Mouse (Mus musculus) kidney, postnatal 10 days (tissue): ENCODE data around the gene Ctnnbl1.

ENCODE experiments used
- DNase-seq: peaks from one replicate; pipeline ENCODE4 v3.0.0; 2021; ENCODE audit warnings: mixed read lengths

The Ctnnbl1 gene

GRCm38 (mm10) chr2:157823456-157823855, 86.3 kb downstream of the Ctnnbl1 start:
- DNase-seq = no peak

- no peak for DNase-seq
These were observed 87.0 kb downstream of the Ctnnbl1 start for GRCm38 (mm10) chr2:157824249-157824648.

DNA sequence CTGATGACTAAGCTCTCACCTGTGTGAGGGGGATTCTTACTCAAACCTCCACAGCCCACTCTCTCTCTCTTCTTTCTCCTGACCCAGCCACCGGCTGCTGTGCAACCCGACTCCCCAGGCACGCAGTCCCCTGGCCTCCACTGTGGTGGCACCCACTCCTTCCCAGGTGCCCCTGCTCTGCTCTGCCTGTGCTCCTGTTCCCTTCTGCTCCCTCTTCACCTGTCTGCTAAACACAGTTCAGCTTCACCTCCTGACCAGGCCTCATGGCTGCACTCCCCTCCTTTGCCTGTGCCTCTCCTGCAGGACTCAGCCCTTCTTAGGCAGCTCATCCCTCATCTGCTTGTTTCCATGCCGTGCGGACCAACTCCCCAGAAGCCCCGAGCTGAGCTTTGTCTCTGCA, 92.9 kb downstream of the Ctnnbl1 start:
- DNase-seq = no peak

GRCm38 (mm10) chr2:157830620-157831354, 93.6 kb downstream of the Ctnnbl1 start:
- no peak for DNase-seq

DNA sequence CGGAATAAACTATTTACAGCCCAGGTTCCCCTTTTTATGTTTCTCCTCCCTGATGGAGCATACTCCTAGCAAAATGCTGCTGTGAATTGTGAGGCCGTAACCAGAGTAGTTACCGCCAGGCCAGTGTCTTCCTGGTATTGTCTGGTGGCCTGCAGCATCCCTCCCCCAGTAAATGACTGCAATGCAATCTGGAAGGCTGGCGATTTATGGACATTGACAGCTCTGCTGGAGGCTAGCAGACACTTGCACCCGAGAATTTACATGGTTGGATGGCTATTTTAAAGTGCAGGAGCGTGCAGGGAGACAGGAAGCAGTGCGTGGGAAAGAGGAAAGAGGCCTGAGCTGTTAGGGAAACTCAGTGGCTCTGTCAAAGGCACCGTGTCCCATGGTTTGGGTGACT, 99.8 kb downstream of the Ctnnbl1 start:
- no peak for DNase-seq

GRCm38 (mm10) chr2:157838206-157838923, 101.2 kb downstream of the Ctnnbl1 start:
- DNase-seq = no peak

DNA sequence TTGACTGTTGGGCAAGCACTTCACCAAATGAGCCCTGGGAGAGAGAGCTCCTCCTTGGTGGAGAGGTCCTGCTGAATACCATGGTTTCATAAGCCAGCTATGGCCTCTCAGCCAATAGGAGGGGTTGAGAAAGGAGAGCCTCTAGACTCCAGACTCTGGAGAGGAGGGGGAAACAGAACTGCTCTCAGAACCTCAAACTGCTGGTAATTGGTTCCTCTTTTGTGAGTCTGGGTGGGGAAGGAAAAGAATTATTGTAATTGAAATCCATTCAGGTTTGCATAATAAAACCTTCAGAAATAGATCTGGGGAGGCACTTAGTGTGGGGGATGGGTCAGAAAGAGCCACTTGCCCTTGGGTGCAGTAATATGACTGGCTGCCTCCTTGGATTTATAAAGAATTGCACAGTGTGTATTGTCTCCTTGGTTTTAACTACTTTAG, 103.5 kb downstream of the Ctnnbl1 start:
- no peak for DNase-seq

DNA sequence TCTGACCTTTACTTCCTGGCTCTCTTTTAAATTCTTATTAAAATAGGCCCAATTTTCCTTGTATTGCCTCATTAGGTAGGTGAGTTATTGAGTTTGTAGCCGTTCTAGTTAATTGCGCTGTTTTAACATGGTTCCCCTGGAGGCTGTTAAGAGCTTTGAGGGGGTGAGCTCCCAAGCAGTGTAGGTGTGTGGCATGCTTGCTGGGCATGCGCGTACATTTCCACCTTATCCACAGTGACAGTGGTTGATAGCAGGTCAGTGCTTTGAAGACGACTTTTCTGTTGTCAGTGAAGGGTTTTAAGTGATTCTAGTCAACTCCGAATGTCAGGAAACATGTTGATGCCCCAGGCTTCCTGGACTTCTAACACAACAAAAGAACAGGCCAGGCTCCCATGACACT, 103.9 kb downstream of the Ctnnbl1 start:
- DNase-seq = no peak

GRCm38 (mm10) chr2:157844746-157845145, 107.5 kb downstream of the Ctnnbl1 start:
- no peak for DNase-seq

DNA sequence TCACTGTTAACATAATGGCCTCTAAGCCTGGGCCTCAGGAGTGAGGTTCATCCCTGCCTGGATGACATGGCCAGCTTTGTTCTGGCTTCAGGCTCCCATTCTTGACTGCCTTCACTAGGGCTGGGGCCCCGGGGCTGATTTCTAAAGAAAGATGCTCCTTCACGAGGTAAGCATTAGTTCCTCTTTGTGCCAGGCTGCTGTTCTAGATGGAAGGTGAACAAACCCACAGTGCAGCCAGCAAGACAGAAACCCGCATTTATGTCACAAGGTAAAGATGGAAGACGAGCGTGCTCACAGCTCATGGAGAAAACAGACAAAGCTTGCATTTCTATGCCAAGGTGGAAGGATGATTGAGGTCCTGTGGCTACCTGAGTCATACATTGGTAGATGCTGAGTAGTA, 108.6 kb downstream of the Ctnnbl1 start:
- no peak for DNase-seq

GRCm38 (mm10) chr2:157853135-157853534, 115.9 kb downstream of the Ctnnbl1 start:
- DNase-seq = no peak

- DNase-seq = no peak
These were observed 118.6 kb downstream of the Ctnnbl1 start for GRCm38 (mm10) chr2:157855814-157856213.

DNA sequence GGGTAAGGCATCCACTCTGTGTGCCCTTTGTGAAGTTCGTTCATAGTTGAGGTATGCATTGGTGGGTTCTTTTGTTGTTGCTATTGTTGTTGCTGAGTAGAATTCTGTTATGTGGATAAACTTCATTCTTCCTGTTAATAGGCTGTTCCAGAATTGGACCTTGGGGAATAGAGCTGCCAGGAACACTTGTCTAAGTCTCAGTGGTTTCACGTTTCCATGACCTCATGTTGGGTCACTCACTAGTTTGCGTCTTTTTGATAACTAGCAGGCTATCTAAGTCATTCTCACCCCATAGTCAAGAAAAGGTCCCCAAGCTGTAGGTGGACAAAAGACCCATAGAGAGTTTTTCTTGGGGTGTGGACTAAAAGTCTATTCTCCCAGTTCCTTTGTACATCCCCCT, 120.3 kb downstream of the Ctnnbl1 start:
- DNase-seq = no peak

DNA sequence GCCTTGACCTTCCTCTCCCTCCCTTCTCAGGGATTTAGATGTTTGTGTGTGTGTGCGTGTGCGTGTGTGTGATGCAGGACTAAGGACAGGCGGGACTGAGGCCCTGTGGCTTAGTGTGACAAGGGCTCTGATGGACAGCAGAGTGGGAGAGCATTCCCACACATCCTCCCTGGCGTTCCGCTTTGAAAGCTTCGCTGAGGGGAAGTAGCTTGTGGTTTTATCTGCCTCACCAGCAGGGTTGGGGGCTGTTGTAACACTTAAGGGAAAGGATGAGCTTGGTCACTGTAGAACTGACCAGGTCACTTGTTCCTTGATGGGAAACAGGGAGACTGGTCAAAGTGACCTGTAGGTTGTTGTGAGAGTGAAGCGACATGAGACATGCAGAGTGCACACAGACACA, 121.1 kb downstream of the Ctnnbl1 start:
- no peak for DNase-seq

- DNase-seq = no peak
These were observed 122.0 kb downstream of the Ctnnbl1 start for GRCm38 (mm10) chr2:157859046-157859701.

- no peak for DNase-seq
These were observed 124.2 kb downstream of the Ctnnbl1 start for GRCm38 (mm10) chr2:157861273-157861944.

- no peak for DNase-seq
These were observed 125.1 kb downstream of the Ctnnbl1 start for GRCm38 (mm10) chr2:157862306-157862705.

DNA sequence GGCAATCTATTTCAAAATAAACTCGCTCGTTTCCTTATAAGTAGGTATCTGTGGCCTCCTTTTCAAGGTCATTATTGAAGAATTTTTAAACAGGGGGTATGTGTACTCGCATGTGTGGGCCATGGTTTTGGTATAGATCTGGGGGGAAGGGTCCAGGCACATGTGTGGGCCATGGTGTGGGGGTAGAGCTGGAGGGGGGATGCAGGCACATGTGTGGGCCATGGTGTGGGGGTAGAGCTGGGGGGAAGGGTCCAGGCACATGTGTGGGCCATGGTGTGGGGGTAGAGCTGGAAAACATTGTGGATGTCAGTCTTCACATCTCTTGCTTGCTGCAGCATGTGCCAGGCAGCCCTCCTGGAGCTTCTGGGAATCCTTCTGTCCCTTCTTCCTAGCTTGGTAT, 129.9 kb downstream of the Ctnnbl1 start:
- DNase-seq = no peak

DNA sequence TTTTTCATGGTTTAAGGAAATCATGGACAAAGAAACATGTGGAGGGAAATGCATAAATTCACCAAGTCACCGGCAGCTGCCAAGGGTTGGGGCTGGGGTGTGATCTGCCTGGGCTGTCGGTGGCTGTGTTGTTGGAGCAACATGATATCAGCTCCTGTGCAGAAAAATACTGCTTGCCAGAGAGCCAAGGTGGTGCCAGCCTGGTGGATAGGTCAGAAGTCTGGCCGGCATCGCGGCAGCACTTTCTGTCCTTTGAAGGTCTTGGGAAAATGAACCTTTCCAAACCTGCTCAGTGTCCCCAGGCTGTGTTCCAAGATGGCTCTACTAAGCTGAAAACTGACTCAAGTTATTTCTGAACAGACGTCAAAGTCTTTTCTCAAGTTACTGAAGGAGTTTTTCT, 133.0 kb downstream of the Ctnnbl1 start:
- no peak for DNase-seq

DNA sequence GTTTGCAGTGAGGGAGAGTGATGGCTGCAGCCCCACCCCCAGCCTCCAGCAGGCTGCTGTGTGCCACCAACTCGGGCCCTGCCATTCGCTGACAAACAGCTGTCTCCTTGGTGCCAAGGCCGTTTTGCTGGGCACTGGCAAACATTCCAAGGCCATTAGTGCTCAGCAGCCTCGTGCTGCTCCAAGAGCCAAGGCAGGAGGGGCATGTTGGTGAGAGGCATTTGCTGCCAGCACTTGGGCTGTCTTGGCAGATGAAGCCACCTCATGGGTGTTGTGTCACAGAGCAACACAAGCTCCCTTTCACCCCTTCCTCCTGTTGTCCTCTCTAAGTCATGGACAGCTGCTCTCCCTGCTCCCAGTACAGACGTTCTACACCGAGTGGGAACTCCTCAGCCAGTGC, 136.0 kb downstream of the Ctnnbl1 start:
- DNase-seq = no peak

DNA sequence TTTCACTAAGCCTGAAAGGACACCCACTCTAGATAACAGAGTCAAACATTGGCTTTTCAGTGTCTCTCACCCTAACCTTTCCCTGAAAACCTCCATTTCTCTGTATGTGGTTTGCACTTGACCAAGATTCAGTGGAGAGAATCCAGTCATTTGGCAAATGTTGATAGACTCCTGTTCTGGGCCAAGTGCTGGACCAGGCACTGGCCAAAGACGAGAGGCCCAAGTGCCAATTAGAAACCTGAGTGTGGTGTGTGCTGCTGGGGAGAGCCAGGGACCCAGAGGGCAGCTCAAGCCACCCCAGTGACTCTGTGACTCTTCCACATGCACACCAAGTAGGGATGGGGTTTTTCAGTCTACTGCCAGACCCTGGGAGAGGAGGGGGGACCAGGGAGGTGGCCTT, 136.5 kb downstream of the Ctnnbl1 start:
- DNase-seq = no peak

DNA sequence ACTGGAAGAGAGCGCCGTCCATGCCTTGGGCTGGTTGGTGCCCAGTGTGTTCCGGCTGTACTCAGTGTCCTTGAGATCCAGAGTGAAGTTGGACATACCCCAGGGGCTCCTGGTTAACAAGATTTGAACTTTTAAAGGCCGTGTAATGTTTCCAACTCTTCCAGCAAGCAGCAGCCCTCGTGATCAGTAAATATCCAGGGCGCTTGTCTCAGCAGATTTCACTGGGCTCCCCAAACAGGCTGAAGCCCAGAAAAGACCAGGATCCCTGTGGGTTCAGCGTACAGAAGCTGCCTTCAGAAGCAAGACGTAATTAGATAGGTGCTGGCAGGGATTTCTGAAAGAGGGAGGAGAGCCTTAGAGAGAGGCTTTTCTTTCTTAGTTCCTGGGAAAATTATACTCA, 137.9 kb downstream of the Ctnnbl1 start:
- DNase-seq = no peak

- no peak for DNase-seq
These were observed 140.2 kb downstream of the Ctnnbl1 start for GRCm38 (mm10) chr2:157877394-157877793.
